In the genomic region with DNA sequence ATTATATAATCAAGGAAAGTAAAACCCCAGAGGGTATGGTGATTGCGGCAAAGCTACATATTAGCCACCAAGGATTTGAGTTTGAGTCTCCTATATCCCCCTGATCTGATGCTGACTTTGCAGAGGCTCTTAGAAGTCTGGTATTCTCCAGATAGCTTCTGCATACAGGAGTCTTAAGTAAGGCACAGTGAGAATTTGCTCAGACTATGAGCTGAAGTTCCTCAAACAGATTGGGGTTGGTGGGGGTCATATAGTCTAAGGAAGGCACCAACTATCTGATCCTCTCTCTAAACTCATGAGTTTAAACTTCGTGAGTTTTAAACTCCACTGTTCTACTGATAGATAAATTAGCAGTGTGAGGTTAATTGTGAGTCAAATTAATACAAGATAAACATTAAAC, we compare ENCODE assay signal across 32 mouse cellular contexts. TPM values are rescaled to one million over a fixed set of nuclear protein-coding genes. Genes with fewer than 3 reads are reported as not detected.
"Had no signal": no experiment of that assay in that cellular context is flagged by ENCODE, and none has a peak within 500 bp of the region (broad histone marks: within the 10 kb centered on the region; RNA-seq: fewer than 3 reads in every experiment).

No protein-coding gene starts in this region.

- H3K36me3 ChIP-seq: heart, embryonic 10.5 days; heart, embryonic 12.5 days; hindbrain, embryonic 13.5 days; hindbrain, embryonic 15.5 days; limb, embryonic 10.5 days; limb, embryonic 12.5 days; liver, embryonic 12.5 days had no signal

- H3K27me3 ChIP-seq: heart, embryonic 12.5 days; hindbrain, embryonic 13.5 days; hindbrain, embryonic 15.5 days; limb, embryonic 12.5 days; liver, embryonic 12.5 days had no signal

- H3K9ac ChIP-seq: heart, embryonic 12.5 days; hindbrain, embryonic 13.5 days; hindbrain, embryonic 15.5 days; limb, embryonic 12.5 days; liver, embryonic 12.5 days had no signal

- H3K4me2 ChIP-seq: heart, embryonic 12.5 days; hindbrain, embryonic 13.5 days; hindbrain, embryonic 15.5 days; limb, embryonic 12.5 days; liver, embryonic 12.5 days had no signal

- H3K4me1 ChIP-seq: hindbrain, embryonic 13.5 days; hindbrain, embryonic 15.5 days; limb, embryonic 10.5 days; limb, embryonic 12.5 days had no signal

- H3K4me3 ChIP-seq: gastrocnemius, adult 2 months; heart, embryonic 10.5 days; heart, embryonic 12.5 days; hindbrain, embryonic 13.5 days; hindbrain, embryonic 15.5 days; layer of hippocampus, adult 2 months; left cerebral cortex, adult 2 months; limb, embryonic 10.5 days; limb, embryonic 12.5 days; liver, embryonic 12.5 days had no signal

- ATAC-seq: hindbrain, postnatal 0 days; intestine, postnatal 0 days had no signal

- H3K27ac ChIP-seq: heart, embryonic 10.5 days; hindbrain, embryonic 13.5 days; hindbrain, embryonic 15.5 days; hindbrain, postnatal 0 days; layer of hippocampus, adult 2 months; left cerebral cortex, adult 2 months; limb, embryonic 10.5 days; limb, embryonic 12.5 days; liver, embryonic 12.5 days had no signal

- H3K9me3 ChIP-seq: heart, embryonic 10.5 days; hindbrain, embryonic 15.5 days; limb, embryonic 10.5 days; limb, embryonic 12.5 days; liver, embryonic 12.5 days had no signal

- DNase-seq: gastrocnemius, adult 2 months; gastrocnemius, postnatal 10 days; gastrocnemius, postnatal 25 days; heart, postnatal 14 days; heart, postnatal 36 days; kidney, adult 18-20 months; kidney, adult 8-10 months; kidney, postnatal 10 days; kidney, postnatal 25 days; kidney, postnatal 4 days had no signal

RNA-seq across cellular contexts. Expression of a gene that starts 45.3 kb away (rescaled TPM):
- total RNA-seq: gastrocnemius, adult 2 months; gastrocnemius, postnatal 10 days; gastrocnemius, postnatal 25 days; gastrocnemius, postnatal 4 days; heart, adult 18-20 months; heart, postnatal 14 days; heart, postnatal 36 days; hematopoietic stem cell, adult 5-6 weeks; layer of hippocampus, adult 2 months; layer of hippocampus, postnatal 25 days; left cerebral cortex, adult 2 months; left cerebral cortex, postnatal 36 days; liver, adult 2 months had no signal
- polyA plus RNA-seq: heart, embryonic 10.5 days; heart, embryonic 12.5 days; heart, embryonic 14.5 days; heart, embryonic 16.5 days; hindbrain, embryonic 13.5 days; hindbrain, embryonic 15.5 days; hindbrain, postnatal 0 days; intestine, embryonic 14.5 days; kidney, embryonic 14.5 days; kidney, embryonic 16.5 days; limb, embryonic 10.5 days; limb, embryonic 12.5 days; liver, adult 2 months; liver, embryonic 12.5 days had no signal
